Mouse (Mus musculus) megakaryocyte, adult 5-6 weeks (primary cell): Measurements from ENCODE around the gene Il3ra. TPM values are rescaled to one million over a fixed set of nuclear protein-coding genes. Genes with fewer than 3 reads are reported as not detected.

Experiments used
- ATAC-seq: 2 replicates; pipeline ENCODE4 v1.8.0; 2016; ENCODE audit warnings: mild to moderate bottlenecking, inconsistent platforms; ENCODE audit not compliant: poor library complexity, severe bottlenecking
- total RNA-seq, 2 experiments: library from RNA; stranded (forward) in 1 of 2; stranded (reverse) in 1 of 2; fragments of 153-499, 151-499 nt in 1 of 2; fragments of 221-1000, 200-1000 nt in 1 of 2; gene quantifications; 2 replicates each; pipeline versions ENCODE4 v1.2.3 to v1.2.4; 2015 to 2017

Gene Il3ra
- total RNA-seq, 2 experiments from 2014 or later: 17.5 to 70.9 TPM

DNA sequence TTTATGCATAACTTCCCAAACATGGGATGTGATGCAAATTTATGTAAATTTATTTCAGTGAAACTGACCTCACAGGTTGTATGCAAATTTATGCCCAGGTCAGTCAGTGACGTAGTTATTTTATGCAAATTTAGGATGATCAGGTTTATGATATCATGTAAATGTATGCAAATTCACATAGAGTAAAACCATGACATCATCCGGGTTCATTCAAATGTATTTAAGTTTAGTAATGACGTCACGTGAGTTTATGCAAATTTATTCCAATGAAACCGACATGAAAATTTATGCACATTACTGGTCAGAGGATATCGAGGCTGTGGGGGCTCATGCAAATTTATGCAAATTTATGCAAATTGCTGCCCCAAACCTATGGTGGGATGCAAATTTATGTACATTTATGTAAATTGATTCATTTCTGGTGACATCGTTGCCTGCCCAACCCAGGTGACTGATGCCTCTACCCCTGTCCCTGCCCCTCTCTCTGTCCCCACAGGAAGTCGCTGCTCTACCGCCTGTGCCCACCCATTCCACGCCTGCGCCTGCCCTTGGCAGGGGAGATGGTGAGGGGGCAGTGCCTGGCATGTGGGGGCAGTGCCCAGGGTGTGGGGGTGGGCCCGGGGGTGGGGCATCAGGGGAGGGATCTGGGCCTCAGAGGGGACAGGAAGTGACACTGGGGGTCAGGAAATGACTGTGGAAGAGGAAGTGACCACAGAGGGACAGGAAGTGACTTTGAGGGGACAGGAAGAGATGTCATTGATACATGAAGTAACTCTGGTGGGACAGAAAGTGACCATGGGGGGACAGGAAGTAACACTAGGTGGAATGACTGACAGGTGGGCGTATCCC lies 8.7 kb downstream of the Il3ra start:
- no peak for ATAC-seq

- no peak for ATAC-seq
Measured at GRCm38 (mm10) chr14:14355360-14355646, 9.2 kb downstream of the Il3ra start.

GRCm38 (mm10) chr14:14395535-14395934 lies 49.5 kb downstream of the Il3ra start:
- no peak for ATAC-seq

DNA sequence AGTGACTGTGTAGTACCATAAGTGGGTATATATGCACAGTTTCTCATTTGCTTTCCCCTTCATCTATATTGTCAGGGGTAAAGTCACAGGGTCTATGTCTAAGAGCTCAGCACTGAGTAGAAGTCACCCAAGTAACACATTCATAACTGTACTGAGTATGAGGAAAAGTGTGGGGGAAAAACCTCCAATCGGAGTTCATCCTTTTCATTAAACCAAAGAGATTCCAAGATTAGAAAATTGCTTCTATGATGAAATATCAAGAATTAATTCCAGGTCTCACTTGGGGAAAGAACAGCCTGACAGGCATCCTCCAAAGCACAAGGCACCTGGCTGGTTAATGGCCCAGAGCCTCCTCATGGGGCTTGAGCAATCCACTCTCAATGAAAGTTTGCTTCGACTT lies 54.9 kb downstream of the Il3ra start, which contains the start of gene Olfr721-ps1:
Gene Olfr721-ps1 (plus strand): TSS at position 301 of the 400 bp plus-strand sequence.
- ATAC-seq: no peak

Other genes with a start within 250 kb of the Il3ra start
- 118 and 157 TPM in 2 replicates for gene Psmd6, start 225.3 kb upstream of the Il3ra start, total RNA-seq (2015)
- 158 and 182 TPM in 2 replicates for gene Psmd6, start 225.3 kb upstream of the Il3ra start, total RNA-seq (2017)
- gene Olfr720, start 159.4 kb upstream of the Il3ra start, total RNA-seq (2015): not detected in 2 replicates
- not detected in 2 replicates for gene Olfr720, start 159.4 kb upstream of the Il3ra start, total RNA-seq (2017)
- gene Olfr31, start 23.4 kb upstream of the Il3ra start, total RNA-seq (2015): not detected in 2 replicates
- not detected in 2 replicates for gene Olfr31, start 23.4 kb upstream of the Il3ra start, total RNA-seq (2017)
- not detected in 2 replicates for gene Olfr721-ps1, start 55.0 kb downstream of the Il3ra start, total RNA-seq (2015)
- not detected in 2 replicates for gene Olfr721-ps1, start 55.0 kb downstream of the Il3ra start, total RNA-seq (2017)